Mouse (Mus musculus): ENCODE measurements around the gene Itga8.

The Itga8 gene

GRCm38 (mm10) chr2:12092203-12092984 is 209.3 kb downstream of the Itga8 start:
- DNase-seq (ENCODE audit: low spot score in 2 of 2): no peak

GRCm38 (mm10) chr2:12090993-12091392 is 210.7 kb downstream of the Itga8 start:
- no peak for DNase-seq (ENCODE audit: low spot score in 2 of 2)

GRCm38 (mm10) chr2:12085492-12085891 is 216.2 kb downstream of the Itga8 start:
- DNase-seq (ENCODE audit: low spot score in 2 of 2): no peak

DNA sequence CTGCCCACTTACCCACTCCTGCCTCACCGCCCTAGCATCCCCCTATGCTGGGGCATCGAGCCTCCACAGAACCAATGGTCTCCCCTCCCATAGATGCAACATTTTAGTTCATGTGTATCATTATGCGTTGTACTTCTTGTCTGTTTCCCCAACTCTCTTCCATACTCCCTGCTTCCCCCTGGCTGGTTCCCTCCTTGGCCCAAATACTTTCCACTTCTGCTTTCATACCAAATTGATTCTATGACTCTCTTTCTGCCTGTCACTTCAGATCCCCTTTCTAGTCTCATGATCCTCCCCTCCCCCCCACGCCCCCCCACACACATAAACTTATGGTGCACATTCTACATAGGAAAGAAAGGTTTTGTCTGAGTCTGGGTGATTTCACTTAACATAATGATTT is 217.4 kb downstream of the Itga8 start:
- no peak for DNase-seq (ENCODE audit: low spot score in 2 of 2)

GRCm38 (mm10) chr2:12077266-12077891 is 224.3 kb downstream of the Itga8 start:
- DNase-seq (ENCODE audit: low spot score in 2 of 2): no peak

- no peak for DNase-seq (ENCODE audit: low spot score in 2 of 2)
Measured at GRCm38 (mm10) chr2:12065669-12066399, 235.9 kb downstream of the Itga8 start.

DNA sequence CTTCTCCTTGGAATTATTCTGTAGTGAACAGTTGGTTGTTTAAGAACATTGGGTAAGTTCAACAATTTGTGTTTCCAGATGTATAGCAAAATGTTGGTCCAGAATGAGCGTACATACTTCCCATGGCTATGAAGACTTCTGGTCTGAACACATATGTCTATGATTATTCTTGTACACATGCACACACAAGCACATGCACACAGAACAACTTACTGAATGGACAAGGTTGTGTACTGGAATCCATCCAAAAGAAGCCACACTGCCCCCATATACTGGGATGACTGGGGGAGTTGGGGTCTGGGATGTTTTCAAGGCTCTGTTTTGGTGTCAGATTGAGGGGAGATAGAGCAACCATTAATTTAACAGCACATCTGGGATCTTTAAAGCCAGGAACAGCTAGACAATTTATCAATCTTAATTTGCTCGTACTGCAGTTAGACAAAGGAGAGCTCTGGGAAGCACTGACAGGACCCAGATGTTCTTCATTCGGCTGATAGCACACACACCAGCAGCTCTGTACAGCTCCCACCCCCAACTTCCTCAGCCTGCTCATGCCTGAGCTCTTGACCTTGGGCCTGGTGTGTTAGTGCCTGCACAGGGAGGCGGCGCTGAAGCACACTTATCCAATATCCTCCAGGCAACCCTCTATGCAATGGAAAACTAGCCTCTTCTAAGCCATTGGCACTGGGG is 241.5 kb downstream of the Itga8 start:
- DNase-seq (ENCODE audit: low spot score in 2 of 2): no peak

Measured in frontal cortex, postnatal 10 days (tissue).